Mouse (Mus musculus) T-cell, adult 2 months (primary cell): Measurements from ENCODE around the gene Ccdc173.
"Not testable (repeated sequence)": the region's sequence is repeated elsewhere in the genome, so short reads cannot be mapped to it uniquely, and the experiment has no call there.

Experiments used
- DNase-seq: peaks from one replicate; pipeline ENCODE4 v3.0.0; 2022; ENCODE audit warnings: low spot score

The Ccdc173 gene

GRCm38 (mm10) chr2:69789429-69790069 is at the start of gene Ccdc173, which contains the start of gene Phospho2:
Gene Ccdc173, minus strand, starts transcription at chr2:69789575.
Gene Phospho2, plus strand, starts transcription at chr2:69789623.
- peak; percentile 99 for DNase-seq

- no peak for DNase-seq
Measured at GRCm38 (mm10) chr2:69838707-69839106, 49.3 kb upstream of the Ccdc173 start.

GRCm38 (mm10) chr2:69837996-69838395 is 48.6 kb upstream of the Ccdc173 start:
- no peak for DNase-seq

- DNase-seq: no peak
Measured at GRCm38 (mm10) chr2:69837244-69837967, 48.0 kb upstream of the Ccdc173 start.

DNA sequence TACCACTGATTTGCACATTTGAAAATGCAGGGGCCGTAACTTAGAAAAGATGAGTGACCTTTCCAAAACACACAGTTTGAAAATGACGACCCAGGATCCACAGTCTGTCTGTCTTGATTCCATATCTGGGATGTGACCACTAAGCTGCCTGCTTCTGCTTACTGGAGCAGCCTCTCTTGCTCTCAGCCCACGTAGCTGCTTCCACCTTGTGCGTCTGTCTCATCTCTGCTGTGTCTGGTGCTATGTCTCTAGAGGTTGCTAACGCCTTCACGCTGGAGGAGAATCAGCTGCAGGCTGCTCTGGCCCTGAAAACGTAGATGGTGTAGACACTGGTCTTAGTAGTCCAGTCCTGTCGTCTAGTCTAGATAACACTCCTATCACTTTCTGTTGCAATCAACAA is 40.7 kb upstream of the Ccdc173 start:
- no peak for DNase-seq

DNA sequence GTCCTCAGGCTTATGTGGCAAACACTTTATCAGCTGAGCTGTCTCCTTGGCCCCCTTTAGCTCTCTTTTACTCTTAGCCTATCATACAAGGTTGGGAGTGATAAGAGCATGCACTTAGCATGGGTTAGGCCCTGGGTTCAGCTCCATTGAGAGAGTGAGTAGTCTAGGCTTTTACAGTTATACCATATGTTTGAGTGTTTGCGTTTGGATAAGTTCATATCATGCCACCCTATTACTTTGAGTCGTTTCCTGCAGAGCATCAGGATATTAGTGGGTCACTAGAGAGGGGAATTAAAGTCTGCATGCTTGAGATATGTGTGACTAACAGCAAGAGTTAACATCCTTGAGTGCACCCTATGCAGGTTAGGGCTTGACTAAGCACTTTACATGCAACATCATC is 40.3 kb upstream of the Ccdc173 start:
- no peak for DNase-seq

DNA sequence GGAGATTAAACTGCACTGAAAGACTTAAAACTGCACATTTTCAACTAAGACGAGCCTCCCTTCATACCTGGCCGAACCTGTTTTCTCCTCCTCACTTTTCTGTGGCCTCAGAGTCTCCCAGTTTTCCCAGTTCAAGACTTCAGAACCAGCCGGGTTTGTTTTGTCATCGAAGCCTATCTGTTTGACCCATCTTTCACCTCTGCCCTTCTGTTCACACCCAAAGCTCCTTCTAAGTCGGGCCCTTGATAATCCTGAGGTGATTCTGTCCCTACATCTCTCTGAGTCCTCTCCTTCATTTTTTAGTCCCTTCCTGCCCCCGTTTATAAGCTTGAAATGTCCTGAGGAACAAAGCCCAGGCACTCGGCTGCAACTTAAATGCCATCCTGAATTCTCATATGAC is 38.7 kb upstream of the Ccdc173 start:
- no peak for DNase-seq

DNA sequence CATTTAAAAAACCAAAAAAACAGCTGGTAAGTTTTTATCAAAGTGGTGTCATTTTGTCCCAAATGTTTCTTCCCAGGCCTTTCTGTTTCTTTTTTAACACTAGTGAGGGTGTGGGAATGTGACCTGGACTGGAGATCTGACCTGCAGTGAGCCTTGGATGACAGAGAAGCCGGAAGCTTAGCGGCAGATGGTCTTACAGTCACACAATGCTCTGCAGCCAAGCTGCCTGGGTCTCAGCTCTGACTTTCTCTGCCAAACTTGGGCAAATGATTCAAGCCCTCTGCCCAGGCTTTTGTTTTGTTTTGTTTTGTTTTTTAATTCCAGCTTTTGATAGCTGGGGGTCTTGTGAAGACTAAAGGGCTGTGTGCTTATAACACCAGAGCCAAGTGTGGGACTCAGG is 37.0 kb upstream of the Ccdc173 start:
- no peak for DNase-seq

- no peak for DNase-seq
Measured at GRCm38 (mm10) chr2:69825898-69826297, 36.5 kb upstream of the Ccdc173 start.

DNA sequence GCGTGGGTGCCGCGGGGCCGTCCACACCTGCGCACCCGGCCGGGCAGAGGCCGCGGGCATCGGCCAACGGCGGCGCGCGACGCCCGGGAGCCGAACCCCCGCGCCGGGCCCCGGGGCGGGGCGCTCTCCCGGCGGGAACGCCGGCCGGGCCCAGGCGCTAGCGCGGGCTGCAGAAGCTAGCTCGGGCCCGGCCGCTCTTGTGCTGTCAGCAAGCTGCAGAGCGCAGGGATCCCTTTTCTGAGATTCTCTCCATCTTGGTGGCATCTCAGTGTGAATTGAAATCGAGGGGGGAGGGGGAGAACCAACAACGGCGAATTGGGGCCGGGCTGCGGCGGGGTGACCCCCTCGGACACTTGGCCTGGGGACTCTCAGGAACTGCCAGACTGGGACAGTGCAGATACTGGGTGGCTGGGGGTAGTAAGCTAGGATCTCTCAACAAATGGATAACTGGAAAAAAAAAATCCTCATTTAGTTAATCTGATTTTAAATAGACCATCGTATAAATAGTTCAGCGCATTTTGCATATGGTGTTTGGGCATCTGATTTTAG is 33.8 kb upstream of the Ccdc173 start:
- DNase-seq: no peak

- no peak for DNase-seq
Measured at GRCm38 (mm10) chr2:69822361-69823128, 33.2 kb upstream of the Ccdc173 start.

- DNase-seq: no peak
Measured at GRCm38 (mm10) chr2:69821711-69822110, 32.3 kb upstream of the Ccdc173 start, which contains the start of gene Klhl23. Gene Klhl23, plus strand, starts transcription at chr2:69821944.

- no peak for DNase-seq
Measured at GRCm38 (mm10) chr2:69820201-69820600, 30.8 kb upstream of the Ccdc173 start.

GRCm38 (mm10) chr2:69818350-69819085 is 29.1 kb upstream of the Ccdc173 start:
- DNase-seq: no peak

- DNase-seq: no peak
Measured at GRCm38 (mm10) chr2:69816575-69816974, 27.2 kb upstream of the Ccdc173 start.

- DNase-seq: not testable (repeated sequence)
Measured at GRCm38 (mm10) chr2:69811349-69811748, 22.0 kb upstream of the Ccdc173 start.

DNA sequence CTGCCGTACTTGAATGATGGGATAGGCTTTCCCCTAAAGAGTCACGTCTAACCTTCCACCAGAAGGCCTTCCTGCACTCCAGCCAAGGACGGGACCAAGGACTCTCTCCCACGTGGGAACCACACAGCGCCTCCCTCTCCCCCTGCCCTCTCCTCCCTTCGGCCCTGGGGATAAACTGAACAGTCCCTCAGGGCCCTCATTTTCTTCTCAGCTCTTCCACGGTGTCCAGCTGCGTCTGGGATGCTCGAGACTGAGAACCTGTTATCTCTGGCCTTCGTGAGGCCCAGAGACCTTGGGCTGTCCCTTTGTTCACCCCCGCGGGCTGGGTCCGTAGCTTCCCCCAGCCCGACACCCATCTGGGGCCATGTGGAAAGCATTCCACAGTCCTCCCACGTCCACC is 20.8 kb upstream of the Ccdc173 start:
- DNase-seq: no peak

DNA sequence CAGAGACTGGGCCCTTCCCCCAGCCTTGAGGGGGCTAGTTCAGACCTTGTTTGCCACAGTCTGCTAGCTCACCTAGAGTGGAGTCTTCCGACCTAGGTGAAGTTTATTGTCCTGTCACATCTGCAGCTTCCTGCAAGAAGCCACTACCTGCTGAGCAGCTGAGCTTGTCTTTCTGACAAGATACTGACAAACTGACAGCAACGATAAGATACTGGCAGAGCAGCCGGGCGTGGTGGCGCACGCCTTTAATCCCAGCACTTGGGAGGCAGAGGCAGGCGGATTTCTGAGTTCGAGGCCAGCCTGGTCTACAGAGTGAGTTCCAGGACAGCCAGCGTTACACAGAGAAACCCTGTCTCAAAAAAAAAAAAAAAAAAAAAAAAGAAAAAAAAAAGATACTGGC is 15.3 kb upstream of the Ccdc173 start:
- not testable (repeated sequence) for DNase-seq

GRCm38 (mm10) chr2:69803756-69804155 is 14.4 kb upstream of the Ccdc173 start:
- DNase-seq: no peak

- peak; percentile 78 for DNase-seq
Measured at GRCm38 (mm10) chr2:69802911-69803312, 13.5 kb upstream of the Ccdc173 start.

DNA sequence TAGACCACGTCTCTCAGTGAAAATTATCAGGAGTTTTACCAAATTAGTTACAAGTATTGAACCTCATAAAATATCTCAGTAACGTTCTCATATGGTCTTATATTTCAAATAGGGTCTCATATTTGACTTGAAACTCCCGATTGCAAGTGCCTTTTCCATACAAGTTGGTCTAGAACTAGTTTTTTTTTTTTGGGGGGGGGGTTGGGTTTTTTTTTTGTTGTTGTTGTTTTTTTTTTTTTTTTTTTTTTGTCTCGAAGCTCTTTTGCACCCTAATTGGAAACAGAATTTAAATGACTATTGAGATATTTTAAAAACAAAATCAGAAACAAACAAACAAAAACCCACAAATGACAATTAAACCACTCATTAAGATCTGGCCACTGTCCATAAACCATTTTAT is 1.3 kb upstream of the Ccdc173 start:
- no peak for DNase-seq

DNA sequence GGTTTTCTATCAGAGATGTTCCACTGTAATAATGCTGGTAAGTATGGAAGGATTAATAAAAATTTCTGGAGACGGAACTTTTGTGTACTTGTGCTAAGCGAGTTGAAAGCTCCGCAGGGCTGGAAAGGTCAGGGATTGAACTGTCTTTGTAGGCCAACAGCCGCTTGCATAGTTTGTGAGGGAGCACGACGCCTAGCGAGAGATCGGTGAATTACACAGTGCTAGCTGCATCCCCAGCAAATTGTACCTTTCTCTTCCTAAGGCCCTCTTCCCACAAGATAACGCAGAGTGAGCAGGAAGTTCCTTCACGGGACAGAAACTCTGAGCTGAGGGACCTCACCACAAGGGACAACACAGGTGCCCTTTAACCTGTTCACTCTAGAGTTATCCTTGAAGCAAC is 910 bp upstream of the Ccdc173 start:
- peak; percentile 77 for DNase-seq
